Mouse (Mus musculus): ENCODE data around the gene Fam234b.
A peak's percentile ranks its signal among the peaks of the same experiment; 100 is the strongest.

Fam234b gene

GRCm38 (mm10) chr6:135197921-135198532 is at the start of gene Fam234b, which contains the start of gene Hebp1:
TSS of gene Fam234b (plus strand) at chr6:135197977.
TSS of gene Hebp1 (minus strand) at chr6:135198022.
- DNase-seq (ENCODE audit: low spot score in 2 of 2): peak; percentile 84 to 86

GRCm38 (mm10) chr6:135148506-135148905 is 49.3 kb upstream of the Fam234b start:
- DNase-seq (ENCODE audit: low spot score in 2 of 2): no peak

GRCm38 (mm10) chr6:135149175-135149574 is 48.6 kb upstream of the Fam234b start:
- DNase-seq (ENCODE audit: low spot score in 2 of 2): no peak

- no peak for DNase-seq (ENCODE audit: low spot score in 2 of 2)
Measured at GRCm38 (mm10) chr6:135149722-135150121, 48.1 kb upstream of the Fam234b start.

- DNase-seq (ENCODE audit: low spot score in 2 of 2): no peak
Measured at GRCm38 (mm10) chr6:135150311-135150710, 47.5 kb upstream of the Fam234b start.

GRCm38 (mm10) chr6:135153719-135154118 is 44.1 kb upstream of the Fam234b start:
- DNase-seq (ENCODE audit: low spot score in 2 of 2): peak; percentile 28 to 34

GRCm38 (mm10) chr6:135156597-135156996 is 41.2 kb upstream of the Fam234b start:
- DNase-seq (ENCODE audit: low spot score in 2 of 2): no peak

GRCm38 (mm10) chr6:135157496-135157895 is 40.3 kb upstream of the Fam234b start:
- DNase-seq (ENCODE audit: low spot score in 2 of 2): no peak

GRCm38 (mm10) chr6:135158509-135158908 is 39.3 kb upstream of the Fam234b start:
- no peak for DNase-seq (ENCODE audit: low spot score in 2 of 2)

GRCm38 (mm10) chr6:135161356-135161755 is 36.4 kb upstream of the Fam234b start:
- DNase-seq (ENCODE audit: low spot score in 2 of 2): no peak

GRCm38 (mm10) chr6:135162311-135162710 is 35.5 kb upstream of the Fam234b start:
- no peak for DNase-seq (ENCODE audit: low spot score in 2 of 2)

GRCm38 (mm10) chr6:135162861-135163260 is 34.9 kb upstream of the Fam234b start:
- no peak for DNase-seq (ENCODE audit: low spot score in 2 of 2)

- DNase-seq (ENCODE audit: low spot score in 2 of 2): no peak
Measured at GRCm38 (mm10) chr6:135165191-135165590, 32.6 kb upstream of the Fam234b start.

GRCm38 (mm10) chr6:135165706-135166105 is 32.1 kb upstream of the Fam234b start:
- no peak for DNase-seq (ENCODE audit: low spot score in 2 of 2)

GRCm38 (mm10) chr6:135166262-135166661 is 31.5 kb upstream of the Fam234b start:
- DNase-seq (ENCODE audit: low spot score in 2 of 2): no peak

GRCm38 (mm10) chr6:135166712-135167111 is 31.1 kb upstream of the Fam234b start:
- no peak for DNase-seq (ENCODE audit: low spot score in 2 of 2)

GRCm38 (mm10) chr6:135167380-135168311 is 30.1 kb upstream of the Fam234b start:
- DNase-seq (ENCODE audit: low spot score in 2 of 2): peak; percentile 74 to 75

GRCm38 (mm10) chr6:135168471-135168870 is 29.3 kb upstream of the Fam234b start:
- DNase-seq (ENCODE audit: low spot score in 2 of 2): no peak

- no peak for DNase-seq (ENCODE audit: low spot score in 2 of 2)
Measured at GRCm38 (mm10) chr6:135169246-135169645, 28.5 kb upstream of the Fam234b start.

GRCm38 (mm10) chr6:135171736-135172135 is 26.0 kb upstream of the Fam234b start:
- no peak for DNase-seq (ENCODE audit: low spot score in 2 of 2)

GRCm38 (mm10) chr6:135175014-135175413 is 22.8 kb upstream of the Fam234b start:
- DNase-seq (ENCODE audit: low spot score in 2 of 2): peak; percentile 16 to 34

GRCm38 (mm10) chr6:135177271-135177670 is 20.5 kb upstream of the Fam234b start:
- no peak for DNase-seq (ENCODE audit: low spot score in 2 of 2)

- no peak for DNase-seq (ENCODE audit: low spot score in 2 of 2)
Measured at GRCm38 (mm10) chr6:135178599-135178998, 19.2 kb upstream of the Fam234b start.
